Mouse (Mus musculus) kidney, adult 2 months (tissue): ENCODE data around the gene Dab2ip.

ENCODE experiments used
- CTCF ChIP-seq: fragments of 200-500 bp; conservative IDR thresholded peaks from 2 replicates; pipeline ENCODE4 v1.5.1; 2011; ENCODE audit warnings: low read depth, mild to moderate bottlenecking, control low read depth, low read length, moderate library complexity, mixed read lengths; ENCODE audit not compliant: insufficient read depth, insufficient read length
- POLR2A ChIP-seq: fragments of 200-500 bp; IDR thresholded peaks from one replicate; pipeline ENCODE4 v1.6.1; 2011; ENCODE audit warnings: low read depth, low read length, control low read depth

GRCm38 (mm10) chr2:35716175-35716574, 158.1 kb downstream of the Dab2ip start:
- TF ChIP-seq POLR2A (no peak), CTCF (no peak)
